Mouse (Mus musculus): ENCODE data around the gene Hivep1.

DNA sequence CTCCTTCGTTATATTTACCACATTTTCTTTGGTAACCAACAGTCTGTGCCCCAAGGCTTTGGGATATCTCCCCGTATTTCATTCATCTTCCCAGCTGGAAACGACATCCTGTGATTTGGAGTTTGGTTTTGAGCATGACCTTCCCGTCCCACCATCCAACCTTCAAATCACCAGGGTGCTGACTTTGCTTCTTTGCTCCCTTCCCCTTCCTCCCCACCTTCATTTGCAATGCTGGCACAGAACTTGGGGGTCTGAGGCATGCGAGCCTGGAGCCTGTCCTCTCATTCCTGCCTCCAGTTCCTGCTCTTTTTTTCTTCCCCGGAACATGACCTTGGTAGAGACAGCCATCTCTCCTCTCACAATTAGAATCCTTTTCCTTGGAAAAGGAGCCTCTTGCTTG lies 161.7 kb downstream of the Hivep1 start:
- no peak for TF ChIP-seq ZNF384 (IDR thresholded peaks at IDR 0.05; ENCODE audit: low read depth, low read length)
- TF ChIP-seq RCOR1 (IDR thresholded peaks at IDR 0.05; ENCODE audit: low read depth, low read length) = no peak
- TF ChIP-seq MYB (IDR thresholded peaks at IDR 0.05; ENCODE audit: low read depth, low read length) = no peak
- TF ChIP-seq POLR2A (IDR thresholded peaks at IDR 0.05; ENCODE audit: control insufficient read depth in 1 of 2, insufficient read depth in 1 of 2, low read depth in 1 of 2, low read length in 2 of 2, poor library complexity in 1 of 2) = no peak
- no peak for TF ChIP-seq CTCF (IDR thresholded peaks at IDR 0.05 in 2 of 3, conservative IDR thresholded peaks at IDR 0.05 in 1 of 3; ENCODE audit: control insufficient read depth in 1 of 3, insufficient read depth in 1 of 3, low read depth in 2 of 3, low read length in 3 of 3, poor library complexity in 1 of 3, severe bottlenecking in 1 of 3)
- no peak for TF ChIP-seq UBTF (IDR thresholded peaks at IDR 0.05; ENCODE audit: borderline replicate concordance, insufficient read depth, low read depth, low read length)
- TF ChIP-seq ELF1 (IDR thresholded peaks at IDR 0.05; ENCODE audit: low read depth, low read length) = no peak
- no peak for TF ChIP-seq HCFC1 (IDR thresholded peaks at IDR 0.05; ENCODE audit: low read depth, low read length)
- TF ChIP-seq MXI1 (IDR thresholded peaks at IDR 0.05; ENCODE audit: low read depth, low read length) = no peak
- no peak for TF ChIP-seq GATA1 (IDR thresholded peaks at IDR 0.05; ENCODE audit: low read depth, low read length)
- TF ChIP-seq TAL1 (IDR thresholded peaks at IDR 0.05; ENCODE audit: low read length) = no peak
- TF ChIP-seq EP300 (IDR thresholded peaks at IDR 0.05; ENCODE audit: low read depth in 1 of 2, low read length in 2 of 2) = no peak
- no peak for TF ChIP-seq GABPA (IDR thresholded peaks at IDR 0.05; ENCODE audit: low read depth, low read length)
- no peak for TF ChIP-seq ETS1 (IDR thresholded peaks at IDR 0.05; ENCODE audit: low read depth, low read length)
